Mouse (Mus musculus) kidney, postnatal 14 days (tissue): ENCODE results near the gene Hist1h4i.

Experiments
- DNase-seq: peaks from one replicate; pipeline ENCODE4 v3.0.0; 2022; ENCODE audit warnings: mixed read lengths

Gene Hist1h4i

DNA sequence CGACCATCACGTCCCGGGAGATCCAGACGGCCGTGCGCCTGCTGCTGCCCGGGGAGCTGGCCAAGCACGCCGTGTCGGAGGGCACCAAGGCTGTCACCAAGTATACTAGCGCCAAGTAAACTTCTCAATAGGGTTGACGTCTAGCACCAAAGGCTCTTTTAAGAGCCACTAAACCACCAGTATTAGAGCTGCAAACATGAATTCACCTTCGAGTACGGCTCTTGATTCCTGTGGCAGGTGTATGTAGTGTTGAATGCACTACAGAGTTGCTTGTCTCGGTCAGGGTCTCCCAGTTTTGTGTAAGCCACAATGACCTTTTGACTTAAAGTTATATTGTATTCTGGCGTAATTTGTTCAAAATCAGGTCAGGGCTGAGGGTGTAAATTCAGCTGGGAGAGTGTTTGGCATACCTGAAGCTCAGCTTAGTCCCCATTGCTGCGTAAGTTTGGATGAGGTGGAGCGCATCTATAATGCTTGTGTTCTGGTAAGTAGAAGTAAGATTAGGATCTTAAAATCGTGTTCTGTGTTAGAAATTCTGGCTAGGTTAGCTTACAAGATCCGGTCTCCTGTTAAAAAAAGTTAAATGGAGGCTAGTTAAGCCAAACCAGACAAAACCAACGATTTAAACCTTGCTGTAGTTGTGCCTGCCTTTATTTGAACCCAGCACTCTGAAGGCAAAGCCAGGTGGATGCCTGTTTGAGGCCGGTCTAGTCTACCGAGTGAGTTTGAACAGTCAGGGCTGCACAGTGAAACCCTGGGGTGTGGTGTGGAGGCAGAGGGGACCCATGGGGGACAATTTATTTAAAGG lies 4.8 kb downstream of the Hist1h4i start:
- DNase-seq: no peak

DNA sequence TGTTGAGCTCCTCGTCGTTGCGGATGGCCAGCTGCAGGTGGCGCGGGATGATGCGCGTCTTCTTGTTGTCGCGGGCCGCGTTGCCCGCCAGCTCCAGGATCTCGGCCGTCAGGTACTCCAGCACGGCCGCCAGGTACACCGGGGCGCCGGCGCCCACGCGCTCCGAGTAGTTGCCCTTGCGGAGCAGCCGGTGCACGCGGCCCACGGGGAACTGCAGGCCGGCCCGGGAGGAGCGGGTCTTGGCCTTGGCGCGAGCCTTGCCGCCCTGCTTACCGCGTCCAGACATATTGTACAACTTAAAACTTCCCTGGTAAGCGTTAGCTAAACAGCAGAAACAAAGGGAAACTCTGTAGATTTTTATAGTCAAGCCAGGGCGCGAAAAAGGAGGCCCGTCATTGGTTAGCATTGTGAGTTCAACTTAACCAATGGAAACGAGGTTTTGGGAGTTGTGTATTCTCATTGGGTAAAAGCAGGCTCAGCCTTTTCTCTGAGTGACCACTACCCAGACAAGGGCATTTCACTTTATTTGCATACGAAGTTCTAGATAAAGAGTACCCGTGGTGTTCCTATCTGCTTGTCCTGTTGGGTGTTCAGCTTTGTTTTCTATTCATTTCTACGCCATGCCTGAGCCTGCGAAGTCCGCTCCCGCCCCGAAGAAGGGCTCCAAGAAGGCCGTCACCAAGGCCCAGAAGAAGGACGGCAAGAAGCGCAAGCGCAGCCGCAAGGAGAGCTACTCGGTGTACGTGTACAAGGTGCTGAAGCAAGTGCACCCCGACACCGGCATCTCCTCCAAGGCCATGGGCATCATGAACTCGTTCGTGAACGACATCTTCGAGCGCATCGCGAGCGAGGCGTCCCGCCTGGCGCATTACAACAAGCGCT lies 5.7 kb downstream of the Hist1h4i start, which contains the start of the genes Hist1h2ah and Hist1h2bk:
Hist1h2ah (minus strand) TSS at position 302 of the 882 bp plus-strand sequence.
Hist1h2bk (plus strand) TSS at position 604 of the 882 bp plus-strand sequence.
- peak; percentile 90 for DNase-seq

DNA sequence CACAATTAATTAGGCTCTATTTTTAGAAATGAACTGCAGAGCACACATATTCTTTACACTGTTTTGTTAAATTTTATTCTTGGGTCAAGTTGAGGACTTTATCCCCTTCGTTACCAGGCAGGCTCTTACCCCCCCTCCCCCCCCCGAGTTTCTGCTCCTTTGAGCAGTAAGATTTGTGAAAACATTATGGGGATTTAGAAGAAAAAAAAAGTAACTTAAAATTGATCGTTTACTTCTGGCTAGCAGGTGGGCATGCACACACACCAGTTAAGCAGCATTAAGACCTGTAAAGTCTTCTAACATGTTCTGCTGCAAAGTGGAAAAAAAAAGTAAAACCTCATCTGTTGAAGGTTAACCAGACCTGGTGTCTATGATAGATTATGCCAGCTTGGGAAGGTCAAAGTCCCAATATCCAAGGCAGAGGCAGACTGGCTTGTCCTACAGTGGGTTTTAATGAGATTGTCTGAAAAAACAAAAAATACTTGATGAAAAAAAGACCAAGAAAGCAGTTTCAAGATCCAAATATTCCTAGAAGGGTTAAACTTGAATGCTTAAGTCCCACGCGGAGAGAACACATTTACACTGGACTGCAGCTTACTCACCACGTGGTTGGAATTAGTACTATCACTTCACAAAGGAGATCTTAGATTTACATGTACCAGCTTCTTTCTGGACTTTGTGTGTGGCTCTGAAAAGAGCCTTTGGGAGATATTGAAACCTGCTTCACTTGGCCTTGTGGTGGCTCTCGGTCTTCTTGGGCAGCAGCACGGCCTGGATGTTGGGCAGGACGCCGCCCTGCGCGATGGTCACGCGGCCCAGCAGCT lies 6.5 kb downstream of the Hist1h4i start:
- peak; percentile 52 for DNase-seq

DNA sequence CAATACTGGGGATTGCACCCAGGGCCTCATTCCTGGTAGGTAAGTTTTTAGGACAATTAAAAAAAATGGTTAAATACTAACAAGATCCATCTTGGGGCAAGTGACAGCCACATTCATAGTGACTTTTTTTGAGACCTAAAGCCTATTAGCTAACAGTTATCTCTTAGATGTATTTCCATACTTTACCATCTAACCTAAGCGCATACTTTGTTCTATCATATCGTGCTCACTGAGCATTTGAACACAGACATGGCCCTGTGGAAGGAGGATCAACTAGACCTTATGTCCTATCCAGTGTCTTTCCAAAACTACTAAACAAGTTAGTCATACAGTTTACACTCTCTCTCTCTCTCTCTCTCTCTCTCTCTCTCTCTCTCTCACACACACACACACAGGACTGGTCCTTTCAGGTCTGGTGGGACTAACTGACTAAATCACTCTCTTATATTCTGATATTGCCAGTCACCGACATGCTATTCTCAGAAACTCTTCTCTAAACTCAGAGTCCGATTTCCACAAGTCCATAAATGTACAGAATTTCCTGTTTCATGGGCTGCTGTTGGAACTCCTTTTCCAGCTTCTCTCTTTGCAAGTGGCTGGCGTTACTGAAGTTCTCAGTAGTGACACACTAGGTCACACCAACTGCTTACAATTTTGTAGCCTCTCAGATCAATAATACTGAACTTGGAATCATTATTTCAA lies 7.3 kb downstream of the Hist1h4i start:
- no peak for DNase-seq

DNA sequence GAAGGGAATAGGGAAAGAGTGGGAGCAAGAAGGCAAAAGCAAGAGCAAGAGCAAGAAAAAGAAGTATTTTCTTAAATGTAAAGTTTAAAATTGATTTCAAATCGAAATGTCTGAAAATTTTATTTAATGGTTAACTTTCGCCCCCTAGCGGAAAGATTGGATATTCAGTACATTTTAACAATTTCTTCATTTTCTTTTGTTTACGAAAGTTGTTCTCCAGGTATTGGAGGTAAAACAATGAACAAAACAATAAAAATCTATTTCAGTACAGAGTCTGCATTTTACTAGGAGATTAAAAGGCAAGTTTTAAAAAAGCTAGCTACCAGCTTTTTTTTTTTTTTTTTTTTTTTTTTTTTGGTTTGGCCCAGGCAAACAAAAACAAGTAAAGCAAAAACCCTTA lies 10.7 kb downstream of the Hist1h4i start:
- no peak for DNase-seq

DNA sequence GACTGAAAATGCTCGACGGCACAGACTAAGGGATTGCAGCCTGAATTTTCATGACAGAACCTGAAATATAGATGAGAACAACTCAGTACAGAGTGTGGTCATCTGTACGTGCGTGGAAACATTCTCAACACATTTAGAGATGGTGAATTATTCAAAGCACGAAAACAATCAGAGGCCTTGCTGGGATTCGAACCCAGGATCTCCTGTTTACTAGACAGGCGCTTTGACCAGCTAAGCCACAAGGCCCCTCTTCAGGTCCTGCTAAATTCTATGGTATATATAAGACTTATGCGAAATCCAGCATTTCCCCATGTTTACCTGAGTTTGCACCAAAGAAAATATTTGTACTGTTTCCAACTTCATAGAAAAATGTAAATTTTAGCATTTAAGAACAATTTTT lies 11.2 kb downstream of the Hist1h4i start:
- DNase-seq: no peak

DNA sequence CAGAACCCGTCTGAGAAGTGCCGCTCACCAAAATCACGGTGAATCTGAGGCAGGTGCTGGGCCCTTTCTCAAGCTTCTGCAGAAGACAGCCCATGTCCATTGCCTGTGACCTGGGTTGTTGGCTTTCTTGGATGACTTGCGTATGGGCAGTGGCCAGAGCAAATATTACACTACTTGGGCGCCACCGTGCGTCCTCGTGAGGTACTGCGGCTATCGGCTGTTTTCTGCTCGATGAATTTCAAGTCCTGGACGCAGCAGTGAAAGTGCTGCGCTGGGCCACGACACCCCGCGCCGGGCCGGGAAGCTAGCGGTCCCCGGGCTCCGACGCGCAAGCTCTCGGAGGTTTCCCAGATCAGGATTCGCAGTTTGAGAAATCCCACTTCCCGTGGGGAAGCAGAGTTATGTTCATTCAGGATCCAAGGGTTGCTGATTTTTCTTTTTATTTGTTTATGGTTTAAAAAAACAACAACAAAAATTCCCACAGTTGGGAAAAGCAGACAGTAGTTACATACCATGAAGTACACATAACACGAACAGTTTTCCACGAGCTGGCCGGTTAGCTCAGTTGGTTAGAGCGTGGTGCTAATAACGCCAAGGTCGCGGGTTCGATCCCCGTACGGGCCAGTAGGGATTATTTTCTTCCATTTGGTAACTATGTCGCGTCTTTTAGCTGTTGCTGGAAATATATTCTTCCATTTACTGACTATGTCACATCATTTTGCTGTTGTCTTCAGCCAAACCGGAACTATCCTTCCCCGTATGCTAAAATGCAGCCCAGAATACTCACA lies 12.3 kb downstream of the Hist1h4i start:
- peak; percentile 96 for DNase-seq

DNA sequence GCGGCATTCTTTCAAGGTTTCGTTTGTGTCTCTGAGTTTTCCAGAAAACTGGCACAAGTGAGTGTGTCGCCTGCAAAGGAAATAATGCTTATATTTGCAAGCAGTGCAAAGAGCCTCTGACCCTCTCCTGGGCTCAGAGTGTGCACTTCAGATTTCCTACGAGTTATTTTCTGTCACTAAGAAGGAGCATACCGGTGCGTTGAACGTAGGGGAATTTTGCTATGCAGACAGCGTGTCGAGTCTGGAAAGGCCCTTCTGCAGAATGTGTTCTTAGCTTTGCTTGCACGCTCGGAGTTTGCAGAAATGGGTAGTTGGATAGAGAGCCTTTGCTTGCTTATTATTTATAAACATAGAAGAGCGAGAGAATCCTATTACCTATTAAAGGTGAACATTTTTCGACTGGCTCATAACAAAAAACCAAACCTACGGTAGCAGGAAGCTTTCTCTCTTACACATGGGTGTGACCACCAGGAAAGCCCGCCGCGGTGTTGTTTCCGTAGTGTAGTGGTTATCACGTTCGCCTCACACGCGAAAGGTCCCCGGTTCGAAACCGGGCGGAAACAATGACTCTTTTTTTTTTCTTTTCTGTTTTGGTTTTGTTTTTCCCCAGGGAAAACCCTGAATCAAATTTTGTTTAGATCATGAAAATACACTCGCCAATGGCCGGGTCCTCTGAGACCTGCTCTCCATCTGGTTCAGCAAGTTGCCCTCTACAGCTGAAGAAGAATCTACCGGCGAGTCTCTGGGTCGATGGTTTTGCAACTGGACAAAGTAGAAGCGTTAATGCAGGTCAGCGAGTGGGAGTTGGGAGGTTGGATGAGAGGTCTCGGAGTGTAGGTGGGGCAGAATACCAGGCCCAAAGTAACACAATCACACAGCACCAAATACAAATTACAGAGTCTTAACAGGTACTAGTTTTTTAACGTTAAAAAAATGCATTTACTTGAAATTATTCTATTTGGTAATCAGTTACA lies 14.8 kb downstream of the Hist1h4i start:
- DNase-seq: peak; percentile 84

DNA sequence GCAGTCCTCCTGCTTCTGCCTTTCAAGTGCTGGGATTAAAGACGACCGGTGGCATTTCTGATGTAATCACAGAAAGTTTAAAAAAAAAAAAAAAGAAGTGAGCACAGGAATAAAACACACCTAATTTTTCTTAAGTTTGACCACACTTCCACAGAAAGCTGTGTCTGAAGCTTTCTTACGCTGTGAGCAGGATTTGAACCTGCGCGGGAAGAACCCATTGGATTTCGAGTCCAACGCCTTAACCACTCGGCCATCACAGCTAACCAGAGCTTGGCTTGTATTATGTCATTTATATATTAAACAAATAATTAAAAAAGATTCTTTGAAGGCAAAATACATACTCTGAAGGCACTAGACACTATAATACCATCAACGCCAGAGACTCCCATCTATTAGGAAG lies 18.9 kb downstream of the Hist1h4i start:
- peak; percentile 84 for DNase-seq

DNA sequence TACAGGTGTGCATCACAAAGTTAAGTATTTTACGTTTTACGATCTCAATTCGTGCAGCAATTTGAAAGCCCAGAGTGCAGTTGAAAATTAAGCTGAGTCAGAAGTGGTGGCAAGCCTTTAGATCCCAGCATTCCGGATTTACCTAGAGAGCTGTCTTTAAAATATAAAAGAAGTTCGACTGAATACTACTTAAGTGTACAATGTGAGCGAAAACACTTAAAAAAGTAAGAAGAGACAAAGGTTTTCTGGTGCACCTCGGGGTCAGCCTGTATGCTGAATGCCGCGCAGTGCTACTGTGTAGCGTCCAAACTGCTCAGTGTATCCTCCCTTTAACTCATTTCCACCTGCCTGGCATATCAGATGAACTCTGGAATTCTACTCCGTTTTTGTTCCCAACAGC lies 19.6 kb downstream of the Hist1h4i start:
- DNase-seq: no peak

DNA sequence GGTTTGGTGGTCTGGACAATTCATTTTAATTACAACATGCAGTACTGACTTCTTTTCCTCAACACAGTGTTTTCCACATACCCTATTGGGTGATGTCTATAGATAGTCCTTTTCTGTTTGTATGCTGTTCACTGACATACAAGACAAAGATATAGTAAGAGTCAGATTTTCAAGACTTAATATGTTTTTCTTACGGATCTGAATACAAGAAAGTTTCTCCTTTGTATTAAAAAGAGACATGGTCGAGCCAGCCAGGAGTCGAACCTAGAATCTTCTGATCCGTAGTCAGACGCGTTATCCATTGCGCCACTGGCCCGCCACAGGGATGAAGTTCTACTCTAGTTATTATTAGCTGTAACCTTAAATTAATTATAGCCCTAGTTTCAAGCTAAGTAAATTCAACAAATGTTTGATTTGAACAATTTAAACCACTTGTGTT lies 20.2 kb downstream of the Hist1h4i start:
- peak; percentile 62 for DNase-seq

DNA sequence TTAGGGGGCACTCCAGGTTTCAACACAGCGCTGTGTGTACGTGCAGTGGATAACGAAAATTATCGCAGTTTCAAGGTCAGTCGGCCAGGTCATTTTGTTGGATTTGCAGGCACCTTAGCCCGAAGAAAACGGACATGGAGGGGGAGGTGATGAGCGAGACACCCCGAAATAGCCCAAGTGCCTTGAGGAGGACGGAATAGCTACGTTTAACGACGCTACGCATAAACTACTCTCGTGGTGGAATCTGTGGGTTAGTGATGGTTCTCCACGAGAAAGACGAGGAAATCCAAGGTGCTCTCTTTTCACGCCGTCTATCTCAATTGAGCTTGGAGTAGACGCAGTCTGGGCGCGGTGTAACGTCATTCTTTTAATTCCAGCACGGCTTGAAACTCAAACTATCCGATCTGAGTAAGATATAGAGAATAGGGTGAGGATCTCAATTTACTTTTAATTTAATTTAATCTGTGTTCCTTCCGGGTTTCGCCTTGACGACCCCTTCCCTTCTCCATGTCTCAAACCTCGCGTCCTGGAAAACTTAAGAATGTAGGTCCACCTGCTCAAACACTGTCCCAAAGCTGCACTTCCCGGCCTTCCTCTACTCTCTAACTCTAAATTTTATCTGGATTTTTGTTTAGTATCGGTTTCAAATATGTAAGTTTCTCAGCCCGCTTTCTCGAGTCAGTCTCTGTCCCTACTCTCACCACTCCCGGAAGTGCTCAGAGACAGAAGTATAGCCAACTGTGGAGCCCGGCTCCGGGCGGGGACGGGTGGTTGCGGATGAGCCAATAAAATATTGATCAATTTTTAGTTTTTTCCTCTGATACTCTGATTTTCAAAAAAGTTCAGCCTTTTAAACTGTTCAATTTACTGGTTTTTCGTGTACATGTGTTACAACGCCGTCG lies 21.0 kb downstream of the Hist1h4i start:
- DNase-seq: no peak

DNA sequence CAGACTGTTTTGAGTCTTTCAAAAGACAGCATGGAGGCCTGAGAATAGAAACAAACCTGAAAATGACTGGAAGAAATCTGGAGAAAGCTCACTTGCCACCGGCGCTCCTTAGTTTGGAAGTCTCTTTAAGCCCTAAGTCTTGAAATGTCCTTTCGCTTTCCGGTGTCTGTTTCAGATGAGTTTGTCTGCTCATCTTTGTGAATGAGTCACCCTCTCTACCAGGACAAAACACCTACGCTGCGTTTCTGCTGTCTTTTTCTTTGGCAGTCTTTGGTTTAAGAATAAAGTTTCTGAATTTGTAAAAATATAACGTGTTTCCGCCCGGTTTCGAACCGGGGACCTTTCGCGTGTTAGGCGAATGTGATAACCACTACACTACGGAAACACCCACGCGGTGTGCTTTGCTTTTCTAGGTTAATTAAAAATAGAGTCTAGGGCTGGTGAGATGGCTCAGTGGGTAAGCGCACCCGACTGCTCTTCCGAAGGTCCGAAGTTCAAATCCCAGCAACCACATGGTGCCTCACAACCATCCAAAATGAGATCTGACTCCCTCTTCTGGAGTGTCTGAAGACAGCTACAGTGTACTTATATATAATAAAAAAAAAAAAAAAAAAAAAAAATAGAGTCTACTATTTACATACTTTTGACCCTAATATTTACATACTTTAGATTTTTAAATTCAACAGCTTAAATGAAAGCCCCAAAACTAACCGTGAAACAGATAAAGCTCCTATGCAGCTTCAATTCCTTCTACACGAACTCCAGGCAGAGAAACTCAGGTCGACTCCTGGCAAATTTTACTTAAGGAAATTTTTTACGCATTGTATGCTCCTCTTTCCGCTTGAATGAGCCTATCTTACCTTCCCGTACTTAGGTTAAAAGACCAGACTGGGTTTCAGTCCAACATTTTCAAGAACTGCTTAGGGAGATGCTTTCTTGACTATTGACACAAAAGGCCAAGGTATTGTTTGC lies 25.4 kb downstream of the Hist1h4i start:
- DNase-seq: peak; percentile 68

DNA sequence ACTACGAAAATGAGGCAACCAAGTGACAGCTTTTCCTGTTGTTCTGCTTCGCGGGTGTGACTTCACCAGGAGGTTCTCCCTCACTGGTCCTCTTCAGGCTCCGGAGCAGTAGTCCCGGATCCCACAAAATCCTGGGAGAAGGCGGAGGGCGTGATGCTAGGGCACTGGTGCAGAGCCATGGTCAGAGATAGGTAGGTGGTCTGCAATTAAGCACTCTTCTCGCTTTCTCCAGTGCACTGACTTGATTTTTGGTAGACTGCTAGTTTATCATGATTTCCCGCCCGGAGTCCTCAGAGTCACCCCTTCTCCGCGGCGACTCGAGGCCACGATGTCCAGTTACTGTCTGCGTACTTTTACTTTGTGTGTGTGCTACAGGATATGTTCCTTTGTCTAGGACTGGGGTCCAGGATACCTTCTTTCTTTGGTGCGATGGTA lies 26.7 kb downstream of the Hist1h4i start:
- DNase-seq: no peak

DNA sequence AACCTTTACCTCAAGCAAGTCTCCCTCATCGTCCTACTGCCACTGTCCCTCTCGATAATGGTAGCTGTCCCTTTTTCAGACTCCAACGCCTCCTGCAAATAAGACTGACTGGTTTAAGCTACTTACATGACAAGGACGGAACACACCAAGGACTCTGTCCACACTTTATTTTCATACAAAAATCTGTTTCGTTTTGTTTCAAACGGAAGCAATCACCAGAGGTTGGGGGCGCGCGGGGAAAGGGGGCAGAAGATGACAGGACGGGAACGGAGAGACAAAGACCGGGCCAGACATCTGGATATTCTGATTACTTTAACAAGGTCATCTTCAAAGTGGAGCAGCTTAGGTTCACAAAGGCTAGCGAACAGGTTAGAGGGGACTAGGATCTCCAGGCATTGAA lies 27.4 kb downstream of the Hist1h4i start:
- DNase-seq: no peak

DNA sequence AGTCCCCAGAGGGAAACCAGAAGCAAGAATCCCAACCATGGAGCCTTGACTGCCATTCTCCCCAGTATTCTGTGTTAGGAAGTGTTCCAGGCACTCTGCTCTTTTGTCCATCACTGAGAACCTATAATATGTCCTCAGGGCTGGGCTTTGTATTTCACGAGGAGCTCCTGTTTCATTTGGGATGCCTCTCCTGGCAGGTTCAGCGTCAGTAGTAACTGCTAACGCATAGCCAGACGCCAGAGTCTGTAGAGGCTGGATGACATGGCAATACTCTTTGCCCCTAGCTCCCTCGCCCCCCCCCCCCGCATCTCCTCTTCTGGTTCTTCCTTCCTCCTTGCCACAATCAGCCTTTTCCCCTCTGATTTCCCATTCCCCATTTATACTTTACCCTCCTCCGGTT lies 31.5 kb downstream of the Hist1h4i start, which contains the start of gene Prss16:
Prss16 (minus strand) TSS at position 101 of the 400 bp plus-strand sequence.
- DNase-seq: no peak

DNA sequence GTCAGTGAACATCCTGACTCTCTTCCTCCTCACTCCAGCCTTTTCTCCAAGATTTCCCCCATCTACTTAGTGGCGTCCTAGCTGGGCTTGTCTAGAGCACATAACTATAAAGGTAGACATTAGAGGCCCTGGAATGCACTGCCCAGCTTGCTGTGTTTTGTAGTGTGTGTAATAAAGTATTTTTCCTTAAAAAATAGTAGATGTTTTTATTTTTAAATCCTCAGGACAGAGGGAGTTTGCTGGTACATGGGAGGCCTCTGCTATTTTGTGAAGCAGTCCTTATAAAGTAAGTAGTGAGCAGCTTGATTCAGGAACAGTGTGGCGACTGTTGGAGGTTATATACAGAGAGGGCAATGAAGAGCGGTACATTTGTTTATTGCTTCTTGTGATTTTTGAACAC lies 32.5 kb downstream of the Hist1h4i start:
- no peak for DNase-seq

DNA sequence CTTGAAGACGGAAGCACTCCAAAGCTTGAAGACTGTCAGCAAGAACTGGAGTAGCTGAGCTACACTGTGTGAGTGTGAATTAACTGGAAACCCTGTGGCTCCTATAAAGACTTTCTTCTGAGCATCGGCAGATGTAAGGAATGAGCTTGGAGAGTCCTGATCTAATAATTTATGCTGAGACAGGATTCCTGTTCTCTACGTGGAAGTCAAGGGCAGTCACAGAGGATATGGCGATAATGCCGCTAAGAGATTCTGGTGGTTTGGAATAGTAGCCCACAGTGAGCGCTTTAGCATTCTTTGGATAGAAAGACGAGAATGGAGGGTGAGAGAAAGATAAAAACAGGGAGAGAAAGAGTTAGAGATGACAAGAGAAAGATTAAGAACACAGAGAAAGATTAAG lies 33.3 kb downstream of the Hist1h4i start:
- no peak for DNase-seq
